Mouse (Mus musculus) left cerebral cortex, adult 18-20 months (tissue): ENCODE data around the gene Maff. TPM values are rescaled to one million over a fixed set of nuclear protein-coding genes. Genes with fewer than 3 reads are reported as not detected.
A peak's percentile ranks its signal among the peaks of the same experiment; 100 is the strongest.

ENCODE experiments used
- DNase-seq, 2 experiments: peaks; one replicate each; pipeline ENCODE4 v3.0.0; 2021 to 2022; ENCODE audit warnings: low spot score in 2 of 2, mixed read lengths in 1 of 2
- total RNA-seq, 2 experiments: library from RNA; stranded (reverse); gene quantifications; 2 replicates each; pipeline ENCODE4 v1.2.3; 2021

The Maff gene
- total RNA-seq, 2 experiments from 2014 or later = 1.8 to 2.8 TPM

- no peak for DNase-seq
Measured at GRCm38 (mm10) chr15:79359954-79360353, 13.5 kb downstream of the Maff start.

- peak in 1 of 2 experiments; percentile 36 for DNase-seq
Measured at GRCm38 (mm10) chr15:79360371-79360770, 13.9 kb downstream of the Maff start.

- no peak for DNase-seq
Measured at GRCm38 (mm10) chr15:79361023-79361422, 14.6 kb downstream of the Maff start.

- DNase-seq = no peak
Measured at GRCm38 (mm10) chr15:79364120-79364519, 17.7 kb downstream of the Maff start.

GRCm38 (mm10) chr15:79365068-79365467, 18.6 kb downstream of the Maff start:
- no peak for DNase-seq

GRCm38 (mm10) chr15:79366402-79366801, 20.0 kb downstream of the Maff start:
- no peak for DNase-seq

- DNase-seq = no peak
Measured at GRCm38 (mm10) chr15:79368313-79368811, 21.9 kb downstream of the Maff start.

GRCm38 (mm10) chr15:79368861-79369440, 22.5 kb downstream of the Maff start:
- DNase-seq = no peak

- no peak for DNase-seq
Measured at GRCm38 (mm10) chr15:79369452-79370280, 23.2 kb downstream of the Maff start.

GRCm38 (mm10) chr15:79370281-79370843, 23.9 kb downstream of the Maff start:
- DNase-seq = no peak

GRCm38 (mm10) chr15:79374760-79375159, 28.3 kb downstream of the Maff start:
- no peak for DNase-seq

GRCm38 (mm10) chr15:79377681-79378080, 31.3 kb downstream of the Maff start:
- DNase-seq = no peak

- no peak for DNase-seq
Measured at GRCm38 (mm10) chr15:79378608-79379007, 32.2 kb downstream of the Maff start.

GRCm38 (mm10) chr15:79379658-79380057, 33.2 kb downstream of the Maff start:
- no peak for DNase-seq

- DNase-seq = peak; percentile 53 to 69
Measured at GRCm38 (mm10) chr15:79380468-79381444, 34.3 kb downstream of the Maff start.

GRCm38 (mm10) chr15:79381644-79382043, 35.2 kb downstream of the Maff start:
- no peak for DNase-seq

GRCm38 (mm10) chr15:79387081-79387480, 40.7 kb downstream of the Maff start:
- no peak for DNase-seq

GRCm38 (mm10) chr15:79387611-79388010, 41.2 kb downstream of the Maff start:
- no peak for DNase-seq

GRCm38 (mm10) chr15:79388171-79388570, 41.8 kb downstream of the Maff start:
- DNase-seq = no peak

GRCm38 (mm10) chr15:79390434-79390833, 44.0 kb downstream of the Maff start:
- no peak for DNase-seq
